Mouse (Mus musculus): ENCODE data around the gene Cacna1c.

Cacna1c gene

DNA sequence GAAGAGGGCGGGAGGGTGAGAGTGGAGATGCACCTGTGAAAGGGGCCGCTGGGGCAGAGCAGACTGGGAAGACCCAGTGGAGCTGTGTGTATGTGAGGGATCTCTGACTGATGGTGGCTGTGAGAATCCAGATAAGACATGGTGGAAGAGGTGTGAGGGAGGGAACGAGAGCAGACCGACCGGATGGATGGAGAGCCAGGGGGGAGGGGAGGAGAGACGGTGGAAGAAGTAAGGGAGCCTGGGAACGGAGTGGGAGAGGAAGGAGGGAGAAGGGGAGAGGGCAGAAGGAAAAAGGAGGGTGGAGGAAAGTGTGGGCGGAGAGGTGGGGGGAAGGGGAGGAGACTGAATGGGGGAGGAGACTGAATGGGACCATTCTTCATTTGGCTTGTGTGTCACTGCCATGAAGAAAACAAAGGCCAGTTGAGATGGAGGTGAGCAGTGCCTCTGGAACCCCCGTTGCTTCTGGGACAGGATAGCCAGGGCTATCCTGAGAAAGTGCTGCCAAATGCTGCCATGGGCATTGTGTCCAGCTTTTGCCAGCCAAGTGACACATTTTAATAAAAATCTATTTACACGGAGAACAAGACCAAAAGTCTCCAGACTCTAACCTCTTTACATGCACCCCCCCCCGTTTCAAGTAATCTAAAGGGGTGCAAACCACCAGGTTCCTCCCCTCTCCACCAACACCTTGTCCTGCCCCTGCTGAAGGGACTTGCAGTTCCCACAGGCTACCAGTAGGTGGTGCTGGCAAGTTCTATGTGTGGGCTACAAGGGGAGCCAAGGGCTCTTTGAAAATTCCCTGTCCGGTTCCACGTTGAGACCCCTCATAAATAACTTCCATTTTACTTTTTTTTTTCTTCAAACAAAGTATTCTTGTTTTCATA is 273.6 kb downstream of the Cacna1c start:
- 31% methylated on average over 13 of the region's 13 CpGs for WGBS

DNA sequence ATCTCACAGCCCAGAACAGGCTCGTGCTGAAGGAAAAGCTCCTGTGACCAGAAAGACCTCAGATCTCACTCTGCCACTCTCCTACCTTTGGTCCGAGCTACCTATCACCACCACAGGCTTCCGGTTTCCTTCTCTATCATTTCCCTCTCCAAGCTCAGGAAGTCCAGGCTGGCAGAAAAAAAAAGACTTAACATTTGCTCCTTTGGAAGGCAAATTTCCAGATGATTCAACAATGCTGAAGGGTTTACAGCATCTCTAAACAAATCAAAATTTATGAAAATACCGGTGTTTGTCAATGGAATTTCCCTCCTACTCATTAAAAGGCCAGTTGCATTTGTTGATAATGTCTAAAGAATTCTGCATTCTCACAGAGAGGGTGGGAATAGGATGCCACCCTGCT is 288.0 kb downstream of the Cacna1c start:
- WGBS = 71% methylated on average over 4 of the region's 4 CpGs

DNA sequence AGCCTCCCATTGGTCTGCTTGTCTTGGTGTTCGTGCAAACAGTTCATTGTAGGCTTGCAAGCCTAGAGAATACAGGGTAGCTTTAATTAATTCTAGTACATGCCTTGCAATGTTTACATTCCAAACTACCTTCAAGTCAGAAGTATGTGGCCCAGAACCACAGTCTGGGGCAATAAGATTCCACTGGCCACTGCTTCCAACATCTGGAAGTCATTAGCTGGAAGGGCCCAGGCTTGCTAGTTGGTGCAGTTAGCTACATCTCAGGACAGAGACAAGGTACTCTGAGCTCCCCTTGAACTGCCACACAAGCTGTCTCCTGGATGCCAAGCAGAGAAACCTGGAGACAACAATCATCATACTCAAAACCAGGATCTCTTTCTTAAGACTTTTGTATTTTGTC is 288.5 kb downstream of the Cacna1c start:
- 61% methylated on average over 1 of the region's 1 CpGs for WGBS

DNA sequence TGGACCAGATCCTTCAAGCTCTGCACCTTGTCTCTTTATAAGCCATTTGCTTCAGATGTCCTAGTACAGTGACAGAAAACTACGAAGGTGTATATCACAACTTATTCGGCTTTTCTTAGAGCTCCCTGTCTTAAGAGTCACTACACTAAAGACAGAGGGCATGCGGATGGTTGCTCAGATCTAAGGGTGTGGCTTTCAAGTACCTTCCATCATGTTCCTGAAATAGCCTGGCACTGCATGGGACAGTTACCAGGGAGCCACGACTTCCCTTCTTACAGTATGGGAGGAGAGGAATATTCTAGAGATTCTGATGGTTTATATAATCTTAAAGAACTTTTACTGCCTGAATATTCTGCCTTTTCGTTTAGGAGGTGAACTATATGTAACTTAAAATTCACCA is 289.3 kb downstream of the Cacna1c start:
- 75% methylated on average over 5 of the region's 5 CpGs for WGBS

DNA sequence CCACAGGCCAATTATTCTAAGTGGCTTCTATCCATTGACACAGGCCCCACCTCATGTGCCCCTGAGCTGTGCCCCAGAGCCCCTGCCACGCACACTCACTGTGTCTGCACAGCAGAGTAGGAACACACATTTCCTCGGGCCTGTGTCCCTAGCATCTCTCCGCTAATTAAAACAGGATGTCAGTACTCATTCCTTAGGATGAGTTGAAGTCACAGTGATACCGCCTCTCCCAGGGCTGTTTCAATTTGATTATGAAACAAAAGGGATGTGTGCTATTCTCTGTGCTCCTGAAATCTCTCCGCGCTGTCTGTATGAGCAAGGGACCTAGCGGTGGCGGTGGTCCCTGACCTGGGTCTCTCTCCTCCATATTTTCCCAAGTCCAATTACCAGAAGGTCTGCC is 296.5 kb downstream of the Cacna1c start:
- WGBS = 70% methylated on average over 8 of the region's 8 CpGs

DNA sequence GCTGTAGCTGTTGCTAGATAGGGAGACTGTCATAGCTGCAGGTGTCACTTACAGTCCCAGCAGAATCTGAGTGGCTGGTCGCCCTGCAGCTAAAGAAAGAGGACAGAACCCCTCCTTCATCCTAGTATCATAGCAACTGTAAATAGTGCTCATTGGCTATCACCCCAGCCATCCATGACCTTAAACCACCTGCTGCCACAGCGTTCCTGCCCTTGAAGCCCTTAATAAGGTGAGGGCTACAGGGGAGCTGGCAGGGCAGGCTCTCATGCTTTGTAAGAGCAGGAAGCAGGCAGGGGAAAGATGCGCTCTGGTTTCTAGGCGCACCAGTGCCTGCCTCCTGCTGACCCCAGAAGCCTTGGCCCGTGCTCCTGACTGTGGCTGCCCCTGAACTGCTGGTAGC is 299.1 kb downstream of the Cacna1c start:
- 66% methylated on average over 5 of the region's 5 CpGs for WGBS

DNA sequence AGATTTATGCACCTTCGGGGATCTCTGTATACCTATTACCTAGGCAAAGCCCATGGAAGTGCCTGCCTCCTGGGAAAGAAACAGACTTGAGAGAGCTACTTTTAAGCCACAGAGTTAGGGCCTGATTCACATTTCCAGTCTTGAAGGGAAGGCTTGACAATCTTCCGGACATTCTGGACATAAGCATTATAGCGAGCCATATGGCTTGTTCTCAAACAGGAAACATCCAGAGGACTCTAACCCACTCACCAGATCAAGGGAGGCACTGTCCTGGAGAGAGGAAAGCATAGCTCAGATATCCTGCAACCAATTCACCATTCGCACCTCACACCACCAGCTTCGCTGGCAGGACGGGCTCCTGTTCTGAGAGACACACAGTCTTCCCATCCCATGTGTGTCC is 302.2 kb downstream of the Cacna1c start:
- 67% methylated on average over 6 of the region's 6 CpGs for WGBS

DNA sequence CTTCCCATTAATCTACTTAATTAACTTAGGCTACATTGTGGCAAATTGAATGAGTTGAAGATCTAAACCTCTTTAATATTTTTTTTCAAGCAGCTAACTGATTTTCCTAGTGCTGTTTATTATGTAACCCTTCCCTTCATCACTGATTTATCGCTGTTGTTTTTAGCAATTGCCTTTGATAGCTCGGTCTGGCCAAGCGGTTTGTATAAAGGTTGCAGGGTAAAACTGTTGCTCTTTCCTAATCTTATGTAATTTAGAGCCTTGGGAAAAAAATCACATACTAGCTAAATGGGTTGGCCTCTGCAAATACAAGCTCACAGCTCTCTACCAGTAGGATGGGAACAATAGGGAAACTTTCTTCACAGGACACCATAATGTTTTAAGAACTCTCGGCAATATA is 306.8 kb downstream of the Cacna1c start:
- 81% methylated on average over 4 of the region's 4 CpGs for WGBS

DNA sequence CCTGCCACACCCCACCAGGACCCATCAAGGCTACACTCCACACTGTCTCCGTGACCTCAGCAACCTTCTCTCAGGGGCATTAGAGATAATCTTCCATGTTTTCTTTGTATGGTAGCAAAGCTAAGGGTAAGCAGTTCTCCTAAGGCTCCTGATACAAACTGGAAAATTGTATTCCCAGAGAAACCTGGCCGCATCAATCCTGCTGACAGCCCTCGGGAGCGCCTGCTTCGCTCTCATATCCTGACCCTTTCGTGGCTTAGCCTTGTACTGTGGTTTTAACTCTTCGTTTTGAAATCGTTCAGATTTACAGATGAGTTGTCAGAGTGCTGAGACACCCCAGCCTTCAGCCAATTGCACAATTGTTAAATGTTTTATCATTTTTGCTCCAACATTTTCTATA is 309.2 kb downstream of the Cacna1c start:
- WGBS = 84% methylated on average over 8 of the region's 8 CpGs

DNA sequence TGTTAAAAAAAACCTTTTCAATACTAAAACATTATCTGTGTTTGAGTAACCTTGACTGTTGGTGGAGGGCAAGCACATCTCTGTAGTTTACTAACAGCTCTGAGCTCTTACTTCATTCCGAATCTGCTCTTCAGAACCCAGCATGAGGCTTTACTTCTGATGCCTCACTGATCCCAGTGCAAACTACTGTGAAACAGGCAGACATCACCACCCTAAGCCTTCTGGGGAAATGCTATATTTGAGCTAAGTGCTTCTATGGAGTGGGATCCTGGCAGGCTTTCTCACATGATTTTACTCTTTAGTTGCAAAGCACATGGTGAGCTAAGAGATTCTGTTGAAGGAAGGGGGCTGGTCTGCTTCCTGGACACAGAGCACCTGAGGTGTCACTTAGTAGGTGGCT is 311.3 kb downstream of the Cacna1c start:
- 28% methylated on average over 1 of the region's 1 CpGs for WGBS

DNA sequence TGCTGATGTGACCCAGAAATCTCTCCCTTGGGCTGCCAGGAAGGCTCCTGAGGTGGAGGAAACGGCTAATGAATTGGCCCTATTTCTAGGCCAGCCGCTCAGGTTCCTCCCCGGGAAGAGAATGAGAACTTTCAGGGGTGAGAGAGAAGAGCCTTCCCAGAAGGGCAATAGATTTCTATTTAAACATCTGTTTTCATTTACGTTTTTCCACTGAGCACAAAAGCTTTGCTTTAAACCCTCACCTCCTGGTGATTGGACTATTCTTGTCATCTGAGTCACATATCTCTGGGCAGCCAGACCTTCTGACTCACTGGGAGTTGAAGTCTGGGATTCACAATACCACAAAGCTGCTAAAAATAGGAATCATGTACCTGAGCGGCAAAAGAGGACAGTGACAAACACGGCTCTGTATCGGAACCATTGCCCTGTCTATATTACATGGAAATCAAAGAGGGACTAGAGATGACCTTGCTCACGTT is 312.1 kb downstream of the Cacna1c start:
- WGBS = 43% methylated on average over 8 of the region's 8 CpGs

DNA sequence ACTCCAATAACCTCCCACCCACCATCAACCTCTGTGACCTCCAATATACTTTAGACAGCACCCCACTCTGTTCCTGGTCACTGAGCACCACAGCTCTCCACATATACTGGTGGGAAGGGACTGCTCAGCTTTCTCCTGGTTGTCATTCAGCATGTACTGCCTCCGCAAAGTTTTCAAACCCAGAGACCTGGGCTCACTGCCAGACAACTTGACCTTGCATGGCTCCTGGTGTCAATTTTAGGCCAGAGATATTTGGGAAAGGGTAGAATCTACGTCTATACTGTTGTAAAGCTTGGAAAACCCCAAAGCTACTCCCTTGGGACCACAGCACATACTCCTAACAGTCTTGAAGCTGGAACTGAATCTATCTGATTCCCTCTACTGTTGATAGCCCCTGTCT is 320.0 kb downstream of the Cacna1c start:
- WGBS = 59% methylated on average over 2 of the region's 2 CpGs

DNA sequence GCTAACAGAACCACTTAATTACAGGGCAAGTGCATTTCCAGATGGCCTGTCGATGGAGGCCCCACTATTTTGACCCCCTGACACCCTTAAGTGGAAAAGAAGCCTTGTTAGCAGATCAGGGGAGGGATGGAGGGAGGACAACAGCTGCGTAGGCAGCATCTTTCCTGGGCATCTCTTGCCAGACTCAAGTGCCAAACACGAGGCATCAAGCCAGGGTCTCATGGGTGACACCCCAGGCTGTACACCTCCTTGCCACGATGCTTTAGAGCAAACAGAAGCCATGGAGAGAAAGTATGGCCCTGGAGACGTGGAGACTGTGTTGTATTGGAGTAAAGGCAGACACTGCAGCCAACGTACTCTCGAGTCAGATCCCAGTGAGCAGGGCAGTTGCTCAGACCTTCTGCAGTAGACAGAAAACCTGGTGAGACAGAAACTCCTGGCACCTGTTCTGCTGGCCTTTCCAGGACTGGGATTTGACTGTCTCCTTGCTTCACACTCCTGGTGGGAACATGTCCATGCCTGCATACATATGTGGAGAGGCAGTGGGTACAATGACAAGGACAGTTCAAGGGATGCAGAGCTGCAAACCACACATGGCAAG is 325.9 kb downstream of the Cacna1c start:
- WGBS = 51% methylated on average over 7 of the region's 7 CpGs

DNA sequence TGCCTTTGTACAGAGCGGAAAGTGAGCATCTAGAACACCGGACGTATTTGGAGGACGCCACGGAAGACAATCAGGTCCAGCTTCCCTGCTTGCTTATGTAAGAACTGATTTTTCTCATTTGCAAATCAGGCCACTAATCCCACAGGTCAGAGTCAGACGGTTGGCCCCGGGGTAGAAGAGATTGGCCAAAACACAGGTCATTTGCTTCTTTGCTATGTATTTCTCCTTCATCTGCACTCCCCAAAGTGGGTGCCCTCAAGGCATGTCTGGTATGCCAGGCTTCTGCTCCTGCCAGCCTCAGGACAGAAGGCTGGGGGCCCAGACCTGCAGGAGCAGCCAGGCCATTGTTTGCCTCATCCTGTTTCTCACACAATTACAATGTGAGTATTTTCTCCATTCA is 328.8 kb downstream of the Cacna1c start:
- WGBS = 65% methylated on average over 7 of the region's 7 CpGs

DNA sequence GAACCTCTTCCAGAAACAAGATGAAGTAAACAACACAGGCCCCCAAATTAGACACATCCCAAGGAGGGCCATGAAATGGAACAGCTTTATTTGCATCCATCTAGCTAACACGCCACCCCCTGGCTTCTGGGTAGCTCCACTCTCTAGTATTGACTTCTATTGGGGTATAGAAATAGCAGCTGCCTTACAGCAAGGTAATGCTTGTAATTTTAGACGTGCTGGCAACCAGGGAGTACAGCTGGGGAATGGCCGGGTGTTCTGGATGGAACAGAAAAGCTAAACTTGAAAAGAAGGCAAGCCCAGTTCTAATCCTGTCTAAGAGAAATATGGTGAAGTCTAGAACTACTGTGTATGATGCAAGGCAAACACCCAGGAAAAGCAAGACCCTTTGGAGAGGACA is 329.3 kb downstream of the Cacna1c start:
- WGBS = 33% methylated on average over 3 of the region's 3 CpGs

DNA sequence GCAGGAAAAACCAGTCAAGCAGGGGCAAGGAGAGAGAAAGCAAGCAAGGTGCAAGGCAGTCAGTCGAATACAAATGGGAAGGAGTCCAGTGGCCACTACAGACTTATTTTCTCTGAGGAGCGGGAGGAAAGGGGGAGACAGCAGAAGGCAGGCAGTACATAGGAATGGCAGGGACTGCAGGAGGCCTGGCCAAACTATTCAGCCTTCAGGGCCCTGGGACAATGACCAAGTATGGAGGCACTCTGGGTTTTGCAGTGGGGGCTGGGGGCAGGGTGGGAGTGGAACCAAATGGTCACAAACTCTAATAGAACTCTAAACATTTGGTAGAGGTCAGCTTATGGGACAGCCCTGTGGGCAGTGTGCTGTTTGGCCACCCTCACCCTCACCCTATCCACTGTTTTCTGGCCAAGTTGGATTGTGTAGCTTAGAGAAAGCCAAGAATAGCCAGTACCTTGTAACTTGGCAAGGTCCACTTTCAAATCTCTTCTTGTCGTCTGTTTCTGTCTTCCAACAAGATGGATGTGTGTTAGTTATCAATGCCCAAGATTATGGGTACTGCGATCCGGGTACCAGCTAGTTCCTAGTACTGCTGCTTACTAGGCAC is 330.3 kb downstream of the Cacna1c start:
- 63% methylated on average over 5 of the region's 5 CpGs for WGBS

DNA sequence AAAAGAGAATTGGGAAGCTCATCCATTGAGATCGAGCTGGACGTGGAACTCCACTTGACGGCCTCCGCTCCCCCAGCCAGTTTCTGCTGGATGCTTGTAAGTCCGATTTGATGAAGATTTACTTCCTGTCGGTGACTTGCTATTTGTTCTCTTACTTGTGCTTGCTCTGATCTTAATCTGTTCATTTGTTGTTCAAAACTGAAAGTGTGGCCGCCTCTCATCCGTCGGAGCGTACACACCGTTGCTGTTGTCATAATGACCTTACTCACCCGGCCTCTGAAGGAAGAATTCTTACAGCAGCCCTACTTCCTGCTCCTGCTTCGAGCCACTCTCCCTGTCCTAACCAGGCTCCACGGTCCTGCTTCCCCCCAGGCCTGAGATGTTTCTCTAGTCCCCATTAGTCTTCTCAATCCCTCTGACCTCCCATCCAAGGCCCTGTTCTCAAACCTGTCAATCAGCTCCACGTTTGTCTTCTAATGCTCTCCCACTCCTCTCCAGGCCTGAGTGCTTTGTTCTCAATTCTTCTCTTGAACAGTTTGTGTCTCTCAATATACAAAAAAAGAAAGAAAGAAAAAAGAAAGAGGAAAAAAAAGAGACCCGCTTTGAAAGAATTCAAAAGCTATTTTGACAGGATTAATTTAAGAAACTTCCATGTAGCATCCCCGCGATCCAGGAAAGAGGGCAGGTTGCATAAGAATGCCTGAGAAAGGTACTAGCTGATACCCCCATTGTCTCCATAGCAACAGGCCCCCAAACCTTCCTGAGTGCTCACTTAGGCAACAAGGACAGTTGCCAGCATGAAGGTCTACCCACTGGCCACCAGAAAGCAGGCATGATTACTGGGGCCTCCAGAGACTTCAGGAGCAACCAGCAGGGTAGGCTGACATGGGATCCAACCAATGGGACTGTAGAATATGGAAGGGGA is 331.3 kb downstream of the Cacna1c start:
- WGBS = 55% methylated on average over 18 of the region's 18 CpGs

DNA sequence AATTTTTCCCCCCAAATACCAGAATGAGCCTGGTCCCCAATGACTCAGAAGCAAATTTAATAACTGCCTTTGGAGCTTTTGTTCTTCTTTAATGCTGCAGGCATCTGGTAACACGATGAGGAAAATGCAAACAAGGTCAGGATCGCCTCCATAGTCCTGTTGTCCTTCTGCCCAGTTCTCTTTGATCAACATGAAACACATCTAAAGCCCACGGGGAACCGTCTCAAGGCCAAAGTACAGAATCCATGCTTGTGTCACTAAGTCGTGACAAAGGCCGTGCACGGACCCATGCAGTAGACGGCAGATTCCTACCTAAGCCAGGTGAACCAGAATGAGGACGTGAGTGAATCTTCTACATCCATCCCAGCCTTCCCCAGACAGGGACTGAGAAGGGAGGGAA is 333.5 kb downstream of the Cacna1c start:
- WGBS = 90% methylated on average over 9 of the region's 9 CpGs

DNA sequence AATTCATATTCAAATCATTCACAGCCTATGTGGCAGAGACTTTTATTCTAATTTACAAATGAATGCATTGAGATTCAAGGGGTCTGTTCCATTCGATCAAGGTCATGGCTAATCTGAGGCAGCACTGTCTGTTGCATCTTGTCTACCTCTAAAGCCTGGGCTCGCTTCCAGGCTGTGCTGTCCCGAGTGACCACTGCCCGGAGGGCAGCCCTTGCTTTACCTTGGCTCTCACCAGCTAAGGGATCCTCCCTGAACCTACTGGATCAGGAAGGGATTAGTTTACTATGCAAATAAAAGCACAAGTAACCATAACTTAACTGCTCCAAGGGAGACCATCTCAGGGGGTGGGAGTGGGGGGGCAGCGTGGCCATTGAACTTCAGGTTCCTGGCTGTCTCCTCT is 334.1 kb downstream of the Cacna1c start:
- WGBS = 72% methylated on average over 5 of the region's 5 CpGs

DNA sequence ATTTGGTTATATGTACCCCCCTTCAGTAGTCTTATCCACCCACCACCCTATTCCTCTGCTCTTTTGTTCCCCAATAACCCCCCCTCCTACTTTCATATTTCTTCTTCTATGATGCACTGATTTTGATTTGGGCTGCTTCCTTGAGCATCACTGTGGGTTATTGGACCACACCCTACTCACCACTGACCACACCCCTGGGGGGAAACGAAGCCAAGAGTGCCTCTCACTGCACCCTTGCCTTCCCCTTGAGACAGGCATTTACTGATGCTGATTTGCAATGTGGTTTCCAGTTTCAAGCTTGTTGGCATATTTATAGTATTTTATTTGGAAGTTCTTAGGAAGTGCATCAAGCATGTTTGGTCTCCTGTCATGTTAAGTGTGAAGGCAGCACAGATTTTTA is 337.8 kb downstream of the Cacna1c start:
- 53% methylated on average over 1 of the region's 1 CpGs for WGBS

DNA sequence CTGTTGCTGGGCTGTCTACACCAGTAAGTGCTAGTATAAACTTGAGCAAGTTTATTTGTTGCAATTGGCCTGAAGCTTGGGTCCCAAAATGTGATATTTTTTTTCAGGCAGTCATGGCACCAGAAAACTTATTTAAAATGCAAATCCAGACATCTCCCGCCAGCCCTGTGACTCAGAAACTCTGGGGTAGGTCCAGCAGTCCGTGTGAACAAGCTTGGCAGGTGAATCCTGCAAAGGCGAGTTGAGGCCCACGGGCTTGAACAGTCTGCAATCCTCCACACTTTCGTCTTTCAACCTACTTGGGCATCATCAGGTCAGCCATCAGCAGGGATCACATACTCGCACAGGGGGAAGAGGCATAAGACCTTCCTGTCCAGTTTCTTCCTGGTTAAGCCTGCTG is 344.1 kb downstream of the Cacna1c start:
- WGBS = 45% methylated on average over 6 of the region's 6 CpGs

DNA sequence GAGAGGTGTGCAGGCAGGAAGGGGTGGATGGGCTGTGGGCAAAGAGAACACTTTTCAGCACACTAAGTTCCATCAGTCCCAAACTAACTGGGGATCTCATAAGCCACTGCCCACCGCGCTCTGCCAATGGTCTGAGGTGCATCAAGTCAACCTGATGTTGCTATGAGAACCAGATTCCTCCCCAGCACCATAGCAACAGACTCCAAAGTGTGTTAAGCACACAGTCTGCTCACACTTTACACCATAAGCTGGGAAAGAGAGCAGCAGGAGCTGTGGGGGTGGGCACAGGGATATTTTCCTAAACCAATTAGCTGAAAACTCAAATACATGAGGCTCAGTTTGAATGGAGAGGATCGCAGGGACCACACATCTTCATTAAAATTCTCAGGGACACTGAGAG is 345.1 kb downstream of the Cacna1c start:
- WGBS = 48% methylated on average over 3 of the region's 3 CpGs

Measured in cerebral cortex, adult 2 months (tissue).